Mouse (Mus musculus): ENCODE measurements around the gene Oosp1. TPM values are rescaled to one million over a fixed set of nuclear protein-coding genes. Genes with fewer than 3 reads are reported as not detected.

Gene Oosp1
- polyA plus RNA-seq, 2 experiments = not detected

GRCm38 (mm10) chr19:11661562-11661961 is 29.4 kb downstream of the Oosp1 start:
- H3K9me3 ChIP-seq (ENCODE audit: control insufficient read depth, low read length) = no peaks in the 10 kb centered on the region; the same call in 1 of the 2 replicates
- no peak overlapping the region for H3K27ac ChIP-seq (replicated peaks; ENCODE audit: low read depth, low read length)
- no peak for TF ChIP-seq POLR2A (IDR thresholded peaks at IDR 0.05; ENCODE audit: borderline replicate concordance, extremely low read depth, insufficient read depth, insufficient read length)
- no peak for DNase-seq (ENCODE audit: low spot score)
- no peaks in the 10 kb centered on the region for H3K4me1 ChIP-seq (ENCODE audit: control insufficient read depth, insufficient read depth, low read length)
- no peak overlapping the region for H3K9ac ChIP-seq (ENCODE audit: low read depth, low read length, severe bottlenecking)
- no peaks in the 10 kb centered on the region for H3K36me3 ChIP-seq (ENCODE audit: control insufficient read depth, insufficient read depth, low read length)
- H3K27me3 ChIP-seq (ENCODE audit: control insufficient read depth, insufficient read depth, low read length) = no peaks in the 10 kb centered on the region
- no peak overlapping the region for H3K4me2 ChIP-seq (replicated peaks; ENCODE audit: low read depth, low read length, severe bottlenecking)
- H3K4me3 ChIP-seq (replicated peaks; ENCODE audit: low read length) = no peak overlapping the region
- no peak for ATAC-seq (ENCODE audit: low FRiP score, low read depth)

GRCm38 (mm10) chr19:11660459-11660858 is 30.5 kb downstream of the Oosp1 start, which contains the start of gene Oosp2:
Gene Oosp2 (minus strand): TSS chr19:11660559.
- ATAC-seq (ENCODE audit: low FRiP score, low read depth) (no peak), DNase-seq (ENCODE audit: low spot score) (no peak)
- Histone ChIP-seq H3K4me3 (replicated peaks; ENCODE audit: low read length) (no peak within 1 kb of the TSS), H3K9ac (ENCODE audit: low read depth, low read length, severe bottlenecking) (no peak within 1 kb of the TSS), H3K27ac (replicated peaks; ENCODE audit: low read depth, low read length) (no peak within 1 kb of the TSS), H3K4me1 (ENCODE audit: control insufficient read depth, insufficient read depth, low read length) (no peaks in the 10 kb centered on the region), H3K36me3 (ENCODE audit: control insufficient read depth, insufficient read depth, low read length) (no peaks in the 10 kb centered on the region), H3K27me3 (ENCODE audit: control insufficient read depth, insufficient read depth, low read length) (no peaks in the 10 kb centered on the region), H3K9me3 (ENCODE audit: control insufficient read depth, low read length) (no peaks in the 10 kb centered on the region; the same call in 1 of the 2 replicates), H3K4me2 (replicated peaks; ENCODE audit: low read depth, low read length, severe bottlenecking) (no peak within 1 kb of the TSS)
- WGBS = 91% methylated on average over 5 of the region's 5 CpGs
- no peak for TF ChIP-seq POLR2A (IDR thresholded peaks at IDR 0.05; ENCODE audit: borderline replicate concordance, extremely low read depth, insufficient read depth, insufficient read length)

- H3K4me3 ChIP-seq (replicated peaks; ENCODE audit: low read length) = no peak overlapping the region
- H3K9ac ChIP-seq (ENCODE audit: low read depth, low read length, severe bottlenecking) = no peak overlapping the region
- no peaks in the 10 kb centered on the region; the same call in 1 of the 2 replicates for H3K9me3 ChIP-seq (ENCODE audit: control insufficient read depth, low read length)
- ATAC-seq (ENCODE audit: low FRiP score, low read depth) (no peak), DNase-seq (ENCODE audit: low spot score) (no peak)
- TF ChIP-seq POLR2A (IDR thresholded peaks at IDR 0.05; ENCODE audit: borderline replicate concordance, extremely low read depth, insufficient read depth, insufficient read length) = no peak
- 72% methylated on average over 2 of the region's 2 CpGs for WGBS
- no peaks in the 10 kb centered on the region for H3K36me3 ChIP-seq (ENCODE audit: control insufficient read depth, insufficient read depth, low read length)
- H3K27ac ChIP-seq (replicated peaks; ENCODE audit: low read depth, low read length) = no peak overlapping the region
- no peak overlapping the region for H3K4me2 ChIP-seq (replicated peaks; ENCODE audit: low read depth, low read length, severe bottlenecking)
- H3K4me1 ChIP-seq (ENCODE audit: control insufficient read depth, insufficient read depth, low read length) = no peaks in the 10 kb centered on the region
- no peaks in the 10 kb centered on the region for H3K27me3 ChIP-seq (ENCODE audit: control insufficient read depth, insufficient read depth, low read length)
These were observed 31.8 kb downstream of the Oosp1 start for GRCm38 (mm10) chr19:11659142-11659541.

GRCm38 (mm10) chr19:11649564-11649963 is 41.4 kb downstream of the Oosp1 start:
- DNase-seq (ENCODE audit: low spot score) (no peak), ATAC-seq (ENCODE audit: low FRiP score, low read depth) (no peak)
- no peak for TF ChIP-seq POLR2A (IDR thresholded peaks at IDR 0.05; ENCODE audit: borderline replicate concordance, extremely low read depth, insufficient read depth, insufficient read length)
- Histone ChIP-seq H3K27ac (replicated peaks; ENCODE audit: low read depth, low read length) (no peak overlapping the region), H3K9me3 (ENCODE audit: control insufficient read depth, low read length) (no peaks in the 10 kb centered on the region), H3K4me1 (ENCODE audit: control insufficient read depth, insufficient read depth, low read length) (no peaks in the 10 kb centered on the region), H3K27me3 (ENCODE audit: control insufficient read depth, insufficient read depth, low read length) (no peaks in the 10 kb centered on the region), H3K9ac (ENCODE audit: low read depth, low read length, severe bottlenecking) (no peak overlapping the region), H3K4me2 (replicated peaks; ENCODE audit: low read depth, low read length, severe bottlenecking) (no peak overlapping the region), H3K36me3 (ENCODE audit: control insufficient read depth, insufficient read depth, low read length) (no peaks in the 10 kb centered on the region), H3K4me3 (replicated peaks; ENCODE audit: low read length) (no peak overlapping the region)
- 87% methylated on average over 4 of the region's 4 CpGs for WGBS

GRCm38 (mm10) chr19:11646166-11646565 is 44.8 kb downstream of the Oosp1 start:
- H3K4me2 ChIP-seq (replicated peaks; ENCODE audit: low read depth, low read length, severe bottlenecking) = no peak overlapping the region
- no peaks in the 10 kb centered on the region for H3K36me3 ChIP-seq (ENCODE audit: control insufficient read depth, insufficient read depth, low read length)
- ATAC-seq (ENCODE audit: low FRiP score, low read depth) (no peak), DNase-seq (ENCODE audit: low spot score) (no peak)
- 76% methylated on average over 3 of the region's 3 CpGs for WGBS
- no peaks in the 10 kb centered on the region for H3K4me1 ChIP-seq (ENCODE audit: control insufficient read depth, insufficient read depth, low read length)
- no peaks in the 10 kb centered on the region for H3K27me3 ChIP-seq (ENCODE audit: control insufficient read depth, insufficient read depth, low read length)
- no peak for TF ChIP-seq POLR2A (IDR thresholded peaks at IDR 0.05; ENCODE audit: borderline replicate concordance, extremely low read depth, insufficient read depth, insufficient read length)
- H3K4me3 ChIP-seq (replicated peaks; ENCODE audit: low read length) = no peak overlapping the region
- H3K9me3 ChIP-seq (ENCODE audit: control insufficient read depth, low read length) = no peaks in the 10 kb centered on the region
- no peak overlapping the region for H3K9ac ChIP-seq (ENCODE audit: low read depth, low read length, severe bottlenecking)
- no peak overlapping the region for H3K27ac ChIP-seq (replicated peaks; ENCODE audit: low read depth, low read length)

GRCm38 (mm10) chr19:11640732-11641131 is 50.2 kb downstream of the Oosp1 start, which contains the start of gene Ms4a3:
Gene Ms4a3 (minus strand): TSS chr19:11640851.
- H3K27me3 ChIP-seq (ENCODE audit: control insufficient read depth, insufficient read depth, low read length) = no peaks in the 10 kb centered on the region
- H3K27ac ChIP-seq (replicated peaks; ENCODE audit: low read depth, low read length) = no peak within 1 kb of the TSS
- H3K4me3 ChIP-seq (replicated peaks; ENCODE audit: low read length) = no peak within 1 kb of the TSS
- ATAC-seq (ENCODE audit: low FRiP score, low read depth) (no peak), DNase-seq (ENCODE audit: low spot score) (no peak)
- H3K36me3 ChIP-seq (ENCODE audit: control insufficient read depth, insufficient read depth, low read length) = no peaks in the 10 kb centered on the region
- no peaks in the 10 kb centered on the region for H3K4me1 ChIP-seq (ENCODE audit: control insufficient read depth, insufficient read depth, low read length)
- H3K9ac ChIP-seq (ENCODE audit: low read depth, low read length, severe bottlenecking) = no peak within 1 kb of the TSS
- no peak for TF ChIP-seq POLR2A (IDR thresholded peaks at IDR 0.05; ENCODE audit: borderline replicate concordance, extremely low read depth, insufficient read depth, insufficient read length)
- H3K9me3 ChIP-seq (ENCODE audit: control insufficient read depth, low read length) = no peaks in the 10 kb centered on the region
- H3K4me2 ChIP-seq (replicated peaks; ENCODE audit: low read depth, low read length, severe bottlenecking) = no peak within 1 kb of the TSS
- 52% methylated on average over 1 of the region's 1 CpGs for WGBS
